Mouse (Mus musculus): ENCODE data around the gene Slc30a5.

DNA sequence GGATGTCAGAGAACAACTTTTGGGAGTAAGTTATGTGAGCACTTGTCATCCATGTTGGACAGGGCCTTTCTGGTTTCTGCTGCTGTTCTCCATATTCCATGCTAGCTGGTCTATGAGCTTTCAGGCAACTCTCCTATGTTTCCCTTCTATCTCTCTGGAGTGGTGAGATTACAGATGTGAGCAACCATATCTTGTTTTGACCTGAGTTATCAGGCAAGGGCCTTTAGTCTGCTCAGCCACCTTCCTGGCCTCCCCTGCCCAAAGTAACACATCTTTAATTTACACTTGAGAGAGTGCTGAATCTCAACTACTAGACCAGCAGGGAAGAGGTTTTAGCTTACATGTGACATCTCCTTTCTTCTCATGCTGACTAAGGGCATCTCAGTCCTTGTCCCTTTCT lies 32.5 kb upstream of the Slc30a5 start:
- TF ChIP-seq CTCF (IDR thresholded peaks at IDR 0.05; ENCODE audit: low read depth, low read length) (no peak), POLR2A (IDR thresholded peaks at IDR 0.05; ENCODE audit: borderline replicate concordance, low read depth, low read length) (no peak)

Measured in bone marrow macrophage, adult 2 months (primary cell).